Mouse (Mus musculus) hindbrain, embryonic 16.5 days (tissue): Measurements from ENCODE around the gene Grin2a. TPM values are rescaled to one million over a fixed set of nuclear protein-coding genes. Genes with fewer than 3 reads are reported as not detected.
A peak's percentile ranks its signal among the peaks of the same experiment; 100 is the strongest.

ENCODE experiments used
- ATAC-seq: fragments of 200-750 bp; cut with Nextera tagmentation; 2 replicates; pipeline ENCODE4 v1.8.0; 2017; ENCODE audit warnings: moderate TSS enrichment, moderate library complexity
- H3K27ac ChIP-seq: fragments of 300-500 bp; sonication (generic); 2 replicates; pipeline ENCODE4 v1.5.1; 2014; ENCODE audit warnings: low read depth, mild to moderate bottlenecking, control low read depth, low read length, moderate library complexity
- H3K27me3 ChIP-seq: fragments of 300-500 bp; sonication (generic); replicated peaks from 2 replicates; pipeline ENCODE4 v1.6.1; 2014; ENCODE audit warnings: low read length; ENCODE audit not compliant: control insufficient read depth, insufficient read depth
- H3K36me3 ChIP-seq: fragments of 300-500 bp; sonication (generic); 2 replicates; pipeline ENCODE4 v1.6.1; 2014; ENCODE audit warnings: mild to moderate bottlenecking, low read length, moderate library complexity, mixed read lengths; ENCODE audit not compliant: control insufficient read depth, insufficient read depth
- H3K4me1 ChIP-seq: fragments of 300-500 bp; sonication (generic); 2 replicates; pipeline ENCODE4 v1.6.1; 2014; ENCODE audit warnings: low read depth, low read length; ENCODE audit not compliant: control insufficient read depth, insufficient read depth
- H3K4me2 ChIP-seq: fragments of 300-500 bp; sonication (generic); 2 replicates; pipeline ENCODE4 v1.6.1; 2014; ENCODE audit warnings: mild to moderate bottlenecking, low read length, control low read depth, moderate library complexity
- H3K4me3 ChIP-seq: fragments of 300-500 bp; sonication (generic); 2 replicates; pipeline ENCODE4 v1.5.1; 2014; ENCODE audit warnings: mild to moderate bottlenecking, low read length, control low read depth, moderate library complexity
- H3K9ac ChIP-seq: fragments of 300-500 bp; sonication (generic); 2 replicates; pipeline ENCODE4 v1.6.1; 2014; ENCODE audit warnings: low read depth, mild to moderate bottlenecking, control low read depth, low read length, moderate library complexity
- H3K9me3 ChIP-seq: fragments of 300-500 bp; sonication (generic); 2 replicates; pipeline ENCODE4 v1.6.1; 2014; ENCODE audit warnings: mild to moderate bottlenecking, low read length, moderate library complexity; ENCODE audit not compliant: control insufficient read depth
- WGBS: fragments of 180-500 bp; shearing (Covaris S2); extraction: QIAGEN DNeasy Blood & Tissue Kit; methylation state at CpG from one replicate; pipeline ENCODE4 v1.1.7; 2014; 5-methylcytosine and 5-hydroxymethylcytosine counted together
- polyA plus RNA-seq: library from polyadenylated mRNA; unstranded; fragments of >200 nt; fragmentation: Nextera tagmentation; extraction: Ambion mirVana; gene quantifications from 2 replicates; pipeline ENCODE4 v1.2.1, GENCODE M21; 2015

Grin2a gene
- polyA plus RNA-seq, 1 experiment from 2014 or later, result 9.7 TPM

GRCm38 (mm10) chr16:9801338-9801737 is 194.0 kb downstream of the Grin2a start:
- 80% methylated on average over 8 of the region's 8 CpGs for WGBS
- no peak overlapping the region for H3K4me2 ChIP-seq
- no peak for ATAC-seq
- no peaks in the 10 kb centered on the region for H3K27me3 ChIP-seq
- no peak overlapping the region for H3K9ac ChIP-seq
- no peak overlapping the region for H3K4me3 ChIP-seq
- no peaks in the 10 kb centered on the region for H3K9me3 ChIP-seq
- no peak overlapping the region for H3K27ac ChIP-seq
- no peaks in the 10 kb centered on the region for H3K36me3 ChIP-seq
- H3K4me1 ChIP-seq, result no peaks in the 10 kb centered on the region

DNA sequence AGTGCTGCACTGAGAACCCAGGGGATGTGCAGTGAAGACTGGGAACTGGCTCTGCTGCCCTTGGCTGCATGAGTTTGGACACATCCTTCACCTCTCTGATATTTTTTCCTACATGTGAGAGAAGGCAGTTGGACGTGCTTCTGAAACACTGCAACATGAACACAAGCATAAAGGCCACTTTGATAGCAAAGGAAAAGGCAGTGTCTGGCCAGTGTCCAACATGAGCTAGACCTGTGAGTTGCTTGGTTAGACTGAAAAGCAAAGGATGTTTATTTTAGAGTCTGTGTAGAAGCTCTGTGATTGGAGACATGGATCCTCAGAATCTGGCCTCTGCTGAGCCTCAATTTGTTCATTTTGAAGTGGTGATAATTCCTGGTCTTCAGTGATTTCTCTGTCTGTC is 195.1 kb downstream of the Grin2a start:
- no peak overlapping the region for H3K9ac ChIP-seq

DNA sequence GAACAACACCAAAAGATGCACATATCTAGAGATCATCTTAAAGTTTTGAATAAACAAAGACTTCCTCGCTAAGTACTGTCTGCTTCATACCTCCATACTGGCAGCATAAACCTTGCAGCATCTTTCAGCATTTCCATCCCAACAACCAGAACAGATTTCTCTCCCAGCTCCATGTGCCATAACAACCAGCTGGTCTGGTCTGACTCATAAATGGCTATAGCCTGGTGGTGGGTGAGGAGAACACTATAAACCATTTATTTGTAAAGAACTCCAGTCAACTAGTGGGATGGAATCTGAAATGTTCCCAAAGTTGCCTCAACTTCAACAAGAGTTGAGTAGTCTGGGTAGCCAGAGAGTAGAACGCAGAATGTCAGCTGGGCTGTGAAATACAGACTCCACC is 202.4 kb downstream of the Grin2a start:
- ATAC-seq, result no peak
- H3K9me3 ChIP-seq, result no peaks in the 10 kb centered on the region

More for the DNA sequence above, 195.1 kb downstream of the Grin2a start:
- H3K27me3 ChIP-seq, result no peaks in the 10 kb centered on the region
- ATAC-seq, result no peak
- no peaks in the 10 kb centered on the region for H3K4me1 ChIP-seq
- H3K36me3 ChIP-seq, result no peaks in the 10 kb centered on the region
- WGBS, result 63% methylated on average over 1 of the region's 1 CpGs
- H3K4me2 ChIP-seq, result no peak overlapping the region
- H3K4me3 ChIP-seq, result no peak overlapping the region
- no peaks in the 10 kb centered on the region for H3K9me3 ChIP-seq
- no peak overlapping the region for H3K27ac ChIP-seq

DNA sequence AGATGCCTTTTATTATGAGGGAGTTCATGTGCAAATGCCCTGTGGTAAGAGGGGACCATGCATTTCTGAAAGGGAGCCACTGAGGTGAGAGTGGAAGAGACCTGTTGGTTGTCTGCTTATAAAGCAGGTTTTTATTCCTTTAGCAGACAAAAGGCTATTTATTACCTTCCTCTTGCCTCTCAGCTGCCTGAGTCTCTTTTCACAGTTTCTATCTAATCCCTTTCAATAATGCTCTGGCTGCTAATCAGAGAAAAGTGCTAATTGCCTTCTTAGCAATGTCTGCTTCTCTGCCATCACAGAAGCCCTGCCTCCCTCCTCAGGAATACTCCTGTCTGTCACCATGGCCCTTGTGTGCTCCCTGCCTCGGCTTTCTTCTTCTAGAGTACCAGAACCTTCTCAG is 209.1 kb downstream of the Grin2a start:
- H3K36me3 ChIP-seq, result no peaks in the 10 kb centered on the region
- H3K27me3 ChIP-seq, result no peaks in the 10 kb centered on the region
- no peak overlapping the region for H3K4me3 ChIP-seq
- WGBS, result 57% methylated on average over 1 of the region's 1 CpGs
- H3K4me2 ChIP-seq, result no peak overlapping the region
- no peaks in the 10 kb centered on the region for H3K9me3 ChIP-seq
- no peak for ATAC-seq
- no peaks in the 10 kb centered on the region for H3K4me1 ChIP-seq
- no peak overlapping the region for H3K27ac ChIP-seq
- H3K9ac ChIP-seq, result no peak overlapping the region

More for the DNA sequence above, 202.4 kb downstream of the Grin2a start:
- Histone ChIP-seq H3K27me3 (no peaks in the 10 kb centered on the region), H3K9ac (no peak overlapping the region), H3K4me2 (no peak overlapping the region), H3K4me3 (no peak overlapping the region), H3K36me3 (no peaks in the 10 kb centered on the region), H3K27ac (no peak overlapping the region), H3K4me1 (no peaks in the 10 kb centered on the region)
- 90% methylated on average over 2 of the region's 2 CpGs for WGBS

DNA sequence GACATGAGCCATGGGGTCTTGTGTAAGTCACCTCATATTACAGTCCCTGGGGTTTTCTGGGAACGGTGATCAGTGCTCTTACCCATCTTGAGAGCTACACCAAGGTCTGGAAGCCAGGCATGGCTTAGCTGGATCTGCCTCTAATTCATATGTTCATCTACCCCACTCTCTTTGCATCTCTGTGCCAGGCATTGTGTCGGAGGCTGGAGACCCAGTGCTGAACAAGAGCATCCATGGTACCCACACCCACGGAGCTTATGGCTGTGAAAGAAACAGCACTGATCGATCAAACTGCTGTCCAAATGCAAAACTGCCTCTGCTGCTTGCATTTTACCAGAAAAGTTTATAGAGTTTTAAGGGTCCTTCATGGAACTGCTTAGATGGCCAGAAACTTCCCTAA is 209.5 kb downstream of the Grin2a start:
- H3K36me3 ChIP-seq, result no peaks in the 10 kb centered on the region
- H3K9ac ChIP-seq, result no peak overlapping the region
- no peaks in the 10 kb centered on the region for H3K27me3 ChIP-seq
- ATAC-seq, result no peak
- H3K9me3 ChIP-seq, result no peaks in the 10 kb centered on the region
- no peak overlapping the region for H3K4me2 ChIP-seq
- H3K4me1 ChIP-seq, result no peaks in the 10 kb centered on the region
- H3K27ac ChIP-seq, result no peak overlapping the region
- H3K4me3 ChIP-seq, result no peak overlapping the region
- 92% methylated on average over 4 of the region's 4 CpGs for WGBS

DNA sequence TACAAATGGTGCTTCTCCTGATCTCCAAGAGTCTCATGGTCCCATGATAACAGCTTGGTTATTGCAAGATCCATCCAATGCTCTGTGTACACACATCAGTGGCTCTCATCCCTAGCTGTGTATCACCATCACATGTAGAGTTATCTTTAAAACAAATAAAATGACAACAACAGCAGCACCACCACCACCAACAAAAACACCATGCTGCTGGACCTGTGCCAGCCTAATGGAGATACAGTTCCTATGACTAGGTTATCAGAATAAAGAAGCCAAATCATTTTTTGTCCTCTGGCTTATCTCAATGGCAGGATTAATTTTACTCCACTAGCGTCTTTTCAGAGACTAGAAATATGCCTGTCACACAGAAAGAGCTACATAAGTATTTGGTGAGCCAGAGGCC is 226.4 kb downstream of the Grin2a start:
- no peaks in the 10 kb centered on the region for H3K36me3 ChIP-seq
- no peak for ATAC-seq
- no peak overlapping the region for H3K4me3 ChIP-seq
- no peaks in the 10 kb centered on the region for H3K4me1 ChIP-seq
- no peak overlapping the region for H3K27ac ChIP-seq
- H3K9me3 ChIP-seq, result no peaks in the 10 kb centered on the region
- no peaks in the 10 kb centered on the region for H3K27me3 ChIP-seq
- no peak overlapping the region for H3K9ac ChIP-seq
- WGBS, result 73% methylated on average over 1 of the region's 1 CpGs
- H3K4me2 ChIP-seq, result no peak overlapping the region

DNA sequence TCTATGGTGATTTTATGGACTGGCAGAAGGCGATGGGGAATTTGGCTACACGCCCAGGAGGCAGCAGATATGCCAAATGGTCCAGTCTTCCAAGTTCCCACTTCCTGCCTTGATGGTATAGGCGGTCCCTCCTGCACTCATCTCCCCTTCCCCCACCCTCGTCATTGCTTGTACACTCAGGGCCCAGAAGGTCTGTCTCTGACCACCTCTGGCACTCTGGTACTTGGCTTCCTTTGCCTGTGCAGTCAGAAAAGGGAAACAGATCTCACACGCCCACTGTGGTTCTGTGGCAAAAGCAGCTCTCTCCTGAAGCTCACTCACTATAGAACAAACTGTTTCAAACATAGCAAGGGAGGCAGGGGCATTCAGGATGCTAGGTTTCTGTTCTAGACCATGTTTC is 227.0 kb downstream of the Grin2a start:
- Histone ChIP-seq H3K4me3 (no peak overlapping the region), H3K36me3 (no peaks in the 10 kb centered on the region), H3K9me3 (no peaks in the 10 kb centered on the region), H3K9ac (no peak overlapping the region), H3K27ac (no peak overlapping the region), H3K27me3 (no peaks in the 10 kb centered on the region), H3K4me1 (no peaks in the 10 kb centered on the region), H3K4me2 (no peak overlapping the region)
- WGBS, result 70% methylated on average over 5 of the region's 5 CpGs
- peak; percentile 79 for ATAC-seq

- 68% methylated on average over 3 of the region's 3 CpGs for WGBS
- Histone ChIP-seq H3K9ac (no peak overlapping the region), H3K9me3 (no peaks in the 10 kb centered on the region), H3K4me3 (no peak overlapping the region), H3K27ac (no peak overlapping the region), H3K4me1 (no peaks in the 10 kb centered on the region), H3K4me2 (no peak overlapping the region), H3K27me3 (no peaks in the 10 kb centered on the region), H3K36me3 (no peaks in the 10 kb centered on the region)
- ATAC-seq, result peak; percentile 58
Observed at GRCm38 (mm10) chr16:9767946-9768345, 227.4 kb downstream of the Grin2a start.

- H3K27ac ChIP-seq, result no peak overlapping the region
- H3K4me2 ChIP-seq, result no peak overlapping the region
- H3K9ac ChIP-seq, result no peak overlapping the region
- no peaks in the 10 kb centered on the region for H3K4me1 ChIP-seq
- no peak overlapping the region for H3K4me3 ChIP-seq
- no peaks in the 10 kb centered on the region for H3K27me3 ChIP-seq
- 86% methylated on average over 2 of the region's 2 CpGs for WGBS
- ATAC-seq, result no peak
- H3K36me3 ChIP-seq, result no peaks in the 10 kb centered on the region
- no peaks in the 10 kb centered on the region for H3K9me3 ChIP-seq
Observed at GRCm38 (mm10) chr16:9764086-9764485, 231.3 kb downstream of the Grin2a start.

DNA sequence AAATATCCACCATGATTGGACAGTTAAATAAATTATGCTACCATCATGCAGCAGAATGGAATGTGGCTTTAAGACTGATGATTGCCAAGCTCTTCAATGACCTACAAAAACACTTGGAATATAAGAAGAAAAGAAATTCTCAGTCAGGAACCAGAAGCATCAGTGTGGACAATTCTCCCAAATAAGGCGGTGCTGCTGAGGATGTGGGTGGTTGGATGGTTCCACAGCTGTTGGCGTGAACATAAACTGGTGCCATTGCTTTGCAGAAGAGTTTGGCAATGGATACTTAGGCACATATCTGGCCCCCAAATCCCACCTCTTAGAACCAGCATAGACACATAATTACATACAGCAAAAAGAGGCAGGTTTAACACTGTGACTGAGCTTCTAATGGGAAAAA is 235.0 kb downstream of the Grin2a start:
- Histone ChIP-seq H3K27me3 (no peaks in the 10 kb centered on the region), H3K9ac (no peak overlapping the region), H3K9me3 (no peaks in the 10 kb centered on the region), H3K27ac (no peak overlapping the region), H3K4me1 (no peaks in the 10 kb centered on the region; the same call in 1 of the 2 replicates), H3K4me2 (no peak overlapping the region), H3K4me3 (no peak overlapping the region), H3K36me3 (no peaks in the 10 kb centered on the region)
- 93% methylated on average over 2 of the region's 2 CpGs for WGBS
- ATAC-seq, result no peak
